14 mouse cellular contexts compared by ENCODE assay signal in the genomic region with DNA sequence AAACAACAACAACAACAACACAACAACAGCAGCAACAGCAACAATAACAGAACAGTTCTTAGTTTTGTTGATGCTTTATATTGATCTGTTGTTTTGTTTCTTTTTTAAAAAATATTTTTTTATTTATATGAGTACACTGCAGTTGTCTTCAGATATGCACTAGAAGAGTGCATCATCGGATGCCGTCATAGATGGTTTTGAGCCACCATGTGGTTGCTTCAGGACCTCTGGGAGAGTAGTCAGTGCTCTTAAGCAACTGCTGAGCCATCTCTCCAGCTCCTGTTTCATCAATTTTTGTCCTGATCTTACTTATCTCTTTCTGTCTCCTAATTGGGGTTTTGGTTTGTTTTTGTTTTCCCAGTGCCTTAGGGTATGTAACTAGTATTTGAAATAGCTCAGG.
"Had no signal": no experiment of that assay in that cellular context is flagged by ENCODE, and none has a peak within 500 bp of the region (broad histone marks: within the 10 kb centered on the region; RNA-seq: fewer than 3 reads in every experiment).

No protein-coding gene starts in this region.

- DNase-seq: gastrocnemius, postnatal 14 days; gastrocnemius, postnatal 36 days; heart, adult 11 months; heart, adult 2 months; heart, postnatal 14 days; heart, postnatal 36 days; kidney, adult 11 months; kidney, adult 2 months; kidney, adult 9 months; kidney, postnatal 14 days; kidney, postnatal 36 days; layer of hippocampus, postnatal 36 days; liver; liver, embryonic 13.5 days had no signal
